Mouse (Mus musculus) bone marrow macrophage, adult 2 months (primary cell): ENCODE results near the gene Mllt3. TPM values are rescaled to one million over a fixed set of nuclear protein-coding genes. Genes with fewer than 3 reads are reported as not detected.

Experiments
- H3K27ac ChIP-seq: 2 replicates; pipeline ENCODE4 v1.5.1; 2012; ENCODE audit warnings: low read depth, low read length; ENCODE audit not compliant: insufficient read depth
- H3K4me1 ChIP-seq: 2 replicates; pipeline ENCODE4 v1.6.1; 2012; ENCODE audit warnings: low read length; ENCODE audit not compliant: control insufficient read depth, insufficient read depth
- H3K4me3 ChIP-seq: 2 replicates; pipeline ENCODE4 v1.5.1; 2012; ENCODE audit warnings: mild to moderate bottlenecking, low read length, moderate library complexity; ENCODE audit not compliant: insufficient read depth
- CTCF ChIP-seq: IDR thresholded peaks from 2 replicates; pipeline ENCODE4 v1.5.1; 2012; ENCODE audit warnings: low read depth, mild to moderate bottlenecking, low read length, moderate library complexity
- POLR2A ChIP-seq: IDR thresholded peaks from 2 replicates; pipeline ENCODE4 v1.6.1; 2012; ENCODE audit warnings: mild to moderate bottlenecking, low read depth, low read length, borderline replicate concordance
- polyA plus RNA-seq: library from polyadenylated mRNA; stranded (reverse); fragments of >200 nt; gene quantifications from 2 replicates; pipeline ENCODE4 v1.2.4, GENCODE M21; 2012; ENCODE audit not compliant: missing spikeins, insufficient read depth, insufficient read length

The Mllt3 gene
- polyA plus RNA-seq, 1 experiment: 10.4 TPM

GRCm38 (mm10) chr4:87811899-87812298 is 221.3 kb downstream of the Mllt3 start:
- no peak overlapping the region for H3K4me3 ChIP-seq
- H3K4me1 ChIP-seq: peaks cover 4% of the 10 kb centered on the region
- no peak for TF ChIP-seq POLR2A
- no peak for TF ChIP-seq CTCF
- no peak overlapping the region for H3K27ac ChIP-seq

GRCm38 (mm10) chr4:87806196-87806987 is 226.8 kb downstream of the Mllt3 start:
- H3K4me3 ChIP-seq: no peak overlapping the region

GRCm38 (mm10) chr4:87804576-87804975 is 228.6 kb downstream of the Mllt3 start:
- H3K27ac ChIP-seq: no peak overlapping the region
- TF ChIP-seq POLR2A (no peak), CTCF (no peak)
- no peak overlapping the region for H3K4me3 ChIP-seq
- H3K4me1 ChIP-seq: no peaks in the 10 kb centered on the region; the same call in 1 of the 2 replicates

More at GRCm38 (mm10) chr4:87806196-87806987, 226.8 kb downstream of the Mllt3 start:
- Histone ChIP-seq H3K4me1 (no peaks in the 10 kb centered on the region; the same call in 1 of the 2 replicates), H3K27ac (no peak overlapping the region)
- TF ChIP-seq POLR2A (no peak), CTCF (no peak)

DNA sequence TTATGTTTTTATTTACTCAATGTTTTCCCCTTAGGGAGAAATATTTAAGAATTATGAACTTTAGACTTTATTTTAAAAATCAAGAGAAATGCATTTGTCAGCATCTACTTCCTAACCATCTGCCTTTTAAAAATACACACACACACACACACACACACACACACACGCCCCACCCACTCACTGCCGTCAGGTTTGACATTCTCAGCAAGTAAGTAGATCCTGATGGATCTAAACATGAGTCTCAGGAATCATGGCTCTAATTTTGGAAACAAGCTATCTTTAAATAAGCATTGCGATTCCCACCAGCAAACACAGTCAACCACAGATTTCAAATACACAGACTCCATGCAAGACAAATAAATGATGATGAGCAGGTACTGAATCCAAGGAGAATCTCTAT is 229.9 kb downstream of the Mllt3 start:
- no peak overlapping the region for H3K4me3 ChIP-seq
- TF ChIP-seq POLR2A (no peak), CTCF (no peak)
- no peaks in the 10 kb centered on the region; the same call in 1 of the 2 replicates for H3K4me1 ChIP-seq
- H3K27ac ChIP-seq: no peak overlapping the region

DNA sequence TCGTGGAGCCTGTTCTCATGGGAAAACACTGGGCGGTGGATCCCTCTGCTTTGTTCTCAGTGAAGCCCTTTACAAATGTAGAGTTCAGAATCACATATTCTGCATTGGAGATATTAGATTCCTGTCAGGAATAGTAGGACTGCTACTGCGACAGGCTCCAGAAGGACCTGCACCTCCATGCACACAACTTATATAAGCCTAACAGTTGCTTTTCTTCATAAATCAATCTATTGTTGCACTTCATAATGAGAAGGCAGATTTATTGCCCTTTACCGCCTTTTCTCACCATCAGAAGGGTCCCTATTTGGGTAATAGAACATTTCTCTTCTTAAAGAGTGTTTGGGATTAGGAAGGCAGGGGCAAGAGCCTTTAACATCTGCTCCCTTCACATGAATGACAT is 231.0 kb downstream of the Mllt3 start:
- no peaks in the 10 kb centered on the region for H3K4me1 ChIP-seq
- no peak overlapping the region for H3K27ac ChIP-seq
- no peak for TF ChIP-seq POLR2A
- no peak for TF ChIP-seq CTCF
- no peak overlapping the region for H3K4me3 ChIP-seq

- TF ChIP-seq POLR2A (no peak), CTCF (no peak)
- H3K4me1 ChIP-seq: no peaks in the 10 kb centered on the region
Observed at GRCm38 (mm10) chr4:87801332-87801731, 231.8 kb downstream of the Mllt3 start.

DNA sequence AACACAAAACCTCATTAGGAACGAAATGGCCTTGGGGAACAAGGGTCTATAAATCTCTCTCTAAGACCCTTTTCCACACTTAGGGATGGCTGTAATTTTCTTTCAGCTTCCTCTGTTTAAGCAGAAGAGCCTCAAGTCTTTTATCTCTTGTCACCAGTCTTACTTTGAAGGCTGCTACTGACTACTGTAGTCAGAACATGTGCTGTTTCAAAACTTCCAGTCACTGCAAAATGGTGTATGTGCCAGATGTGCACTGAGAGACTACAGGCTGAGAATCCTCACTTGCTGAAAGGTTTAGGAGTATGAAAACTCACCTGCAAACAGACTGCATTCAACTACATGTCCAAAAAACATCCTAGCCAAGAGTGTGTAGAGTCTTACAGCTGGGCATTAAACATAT is 232.9 kb downstream of the Mllt3 start:
- H3K27ac ChIP-seq: no peak overlapping the region
- H3K4me1 ChIP-seq: no peaks in the 10 kb centered on the region
- no peak overlapping the region for H3K4me3 ChIP-seq
- no peak for TF ChIP-seq CTCF
- TF ChIP-seq POLR2A: no peak

More at GRCm38 (mm10) chr4:87801332-87801731, 231.8 kb downstream of the Mllt3 start:
- Histone ChIP-seq H3K27ac (no peak overlapping the region), H3K4me3 (no peak overlapping the region)

- Histone ChIP-seq H3K4me3 (no peak overlapping the region), H3K27ac (no peak overlapping the region), H3K4me1 (no peaks in the 10 kb centered on the region)
- no peak for TF ChIP-seq CTCF
- TF ChIP-seq POLR2A: no peak
Observed at GRCm38 (mm10) chr4:87799418-87799817, 233.7 kb downstream of the Mllt3 start.

DNA sequence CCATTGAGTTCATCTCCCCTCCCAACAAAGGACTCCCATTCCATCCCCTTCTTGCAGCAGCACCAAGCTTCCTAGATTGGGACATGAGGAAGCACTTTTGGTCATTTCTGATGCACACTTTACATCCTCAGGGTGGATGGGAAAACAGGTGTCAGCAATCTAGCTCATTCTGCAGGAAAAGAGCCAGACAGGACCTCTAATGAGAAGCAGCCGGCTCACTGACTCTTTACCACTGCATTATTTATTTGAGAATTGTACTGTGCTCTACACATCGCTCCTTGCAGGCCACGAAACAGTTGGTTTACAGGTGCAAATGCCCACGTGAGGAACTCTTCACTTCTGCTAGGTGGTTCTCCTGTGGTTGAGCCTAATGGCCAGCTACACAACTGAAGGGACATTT is 237.9 kb downstream of the Mllt3 start:
- Histone ChIP-seq H3K27ac (no peak overlapping the region), H3K4me3 (no peak overlapping the region), H3K4me1 (no peaks in the 10 kb centered on the region)
- TF ChIP-seq CTCF (no peak), POLR2A (no peak)

DNA sequence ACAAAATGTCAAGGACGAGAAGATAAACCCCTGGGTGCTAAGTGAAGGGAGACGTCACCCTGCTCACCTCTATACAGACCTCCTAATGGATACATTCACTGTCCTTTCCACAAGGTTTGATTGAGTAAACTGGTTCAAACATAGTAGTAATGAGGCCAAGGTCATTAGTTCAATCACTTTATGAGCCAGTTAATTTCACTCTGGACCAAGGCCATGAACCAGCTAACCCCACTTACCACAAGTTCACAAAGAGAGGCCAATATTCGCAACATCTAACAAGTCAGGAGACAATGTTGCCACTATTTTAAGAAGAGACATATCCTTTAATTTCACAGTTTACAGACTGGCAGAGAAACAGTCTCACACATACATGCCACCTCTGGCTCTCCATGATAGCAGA is 238.9 kb downstream of the Mllt3 start:
- Histone ChIP-seq H3K27ac (no peak overlapping the region), H3K4me1 (no peaks in the 10 kb centered on the region), H3K4me3 (no peak overlapping the region)
- TF ChIP-seq POLR2A (no peak), CTCF (no peak)
